In the genomic region with DNA sequence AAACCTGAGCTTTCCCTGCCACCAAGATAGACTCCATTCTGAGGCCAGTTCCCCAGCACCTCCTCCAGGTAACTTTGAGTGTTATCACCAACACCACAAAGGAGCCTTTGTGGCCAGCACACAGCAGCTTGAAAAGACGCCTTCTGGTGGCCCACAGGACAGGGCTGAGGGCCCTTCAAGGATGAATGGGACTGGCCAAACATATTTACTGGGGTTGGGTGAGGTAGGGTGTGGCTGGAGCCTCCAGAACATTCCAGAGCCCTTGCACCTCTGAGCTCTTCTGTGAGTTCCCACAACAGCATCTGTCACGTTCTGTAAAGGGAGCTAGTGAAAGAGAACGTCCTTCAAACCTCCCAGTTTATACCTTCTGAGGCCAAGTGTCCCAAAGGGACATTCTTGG, we compare ENCODE assay signal across 32 mouse cellular contexts. TPM values are rescaled to one million over a fixed set of nuclear protein-coding genes. Genes with fewer than 3 reads are reported as not detected.
"Had no signal": no experiment of that assay in that cellular context is flagged by ENCODE, and none has a peak within 500 bp of the region (broad histone marks: within the 10 kb centered on the region; RNA-seq: fewer than 3 reads in every experiment).

No protein-coding gene starts in this region.

- H3K4me2 ChIP-seq: heart, embryonic 12.5 days; hindbrain, embryonic 12.5 days; hindbrain, embryonic 14.5 days; intestine, embryonic 15.5 days; limb, embryonic 13.5 days had no signal

- DNase-seq: gastrocnemius, adult 2 months; gastrocnemius, postnatal 10 days; gastrocnemius, postnatal 25 days; heart, adult 18-20 months; heart, postnatal 10 days; heart, postnatal 4 days; kidney, adult 18-20 months; kidney, adult 8-10 months; kidney, postnatal 10 days; kidney, postnatal 25 days; kidney, postnatal 4 days had no signal

- H3K9ac ChIP-seq: heart, embryonic 12.5 days; hindbrain, embryonic 12.5 days; hindbrain, embryonic 14.5 days; intestine, embryonic 15.5 days; limb, embryonic 13.5 days had no signal

- H3K4me3 ChIP-seq: gastrocnemius, adult 2 months; heart, embryonic 10.5 days; heart, embryonic 12.5 days; hindbrain, embryonic 10.5 days; hindbrain, embryonic 12.5 days; intestine, embryonic 15.5 days; layer of hippocampus, adult 2 months; left cerebral cortex, adult 2 months; limb, embryonic 13.5 days had no signal

- ATAC-seq: forebrain, embryonic 16.5 days; hindbrain, embryonic 16.5 days; inflammation-experienced regulatory T-cells, adult 6 months; intestine, embryonic 15.5 days; intestine, postnatal 0 days had no signal

- H3K36me3 ChIP-seq: heart, embryonic 10.5 days; heart, embryonic 12.5 days; hindbrain, embryonic 10.5 days; hindbrain, embryonic 12.5 days; intestine, embryonic 15.5 days; limb, embryonic 13.5 days had no signal

- H3K27ac ChIP-seq: gastrocnemius, adult 2 months; heart, embryonic 10.5 days; hindbrain, embryonic 12.5 days; hindbrain, embryonic 14.5 days; intestine, embryonic 15.5 days; layer of hippocampus, adult 2 months; left cerebral cortex, adult 2 months; limb, embryonic 13.5 days had no signal

- H3K9me3 ChIP-seq: heart, embryonic 10.5 days; heart, embryonic 12.5 days; hindbrain, embryonic 10.5 days; hindbrain, embryonic 12.5 days; intestine, embryonic 15.5 days; limb, embryonic 13.5 days had no signal

RNA-seq across cellular contexts. Expression of a gene that starts 26.4 kb away (rescaled TPM):
- total RNA-seq: granulocyte monocyte progenitor cell, adult 5-6 weeks; heart, postnatal 10 days had no signal
- polyA plus RNA-seq: forebrain, embryonic 16.5 days; inflammation-experienced regulatory T-cells, adult 6 months; intestine, embryonic 15.5 days; intestine, postnatal 0 days; kidney, embryonic 14.5 days had no signal

RNA-seq across cellular contexts. Expression of a gene that starts 59.9 kb away (rescaled TPM):
- total RNA-seq: gastrocnemius, adult 2 months; gastrocnemius, postnatal 25 days; granulocyte monocyte progenitor cell, adult 5-6 weeks; heart, adult 18-20 months; heart, adult 8-10 months; heart, postnatal 10 days; heart, postnatal 25 days; heart, postnatal 4 days had no signal
- polyA plus RNA-seq: heart, embryonic 10.5 days; heart, embryonic 12.5 days; heart, embryonic 14.5 days; heart, embryonic 16.5 days; inflammation-experienced regulatory T-cells, adult 6 months; kidney, embryonic 14.5 days; kidney, embryonic 16.5 days; limb, embryonic 11.5 days; limb, embryonic 13.5 days had no signal
